Mouse (Mus musculus) CH12.LX (cell line): Measurements from ENCODE around the gene Nol3. TPM values are rescaled to one million over a fixed set of nuclear protein-coding genes. Genes with fewer than 3 reads are reported as not detected.

Experiments
- DNase-seq: peaks from one replicate; pipeline ENCODE4 v3.0.0-alpha.2; 2013; ENCODE audit errors: extremely low read depth
- H3K27ac ChIP-seq: 2 replicates; pipeline ENCODE4 v1.5.1; 2012; ENCODE audit warnings: low read depth, mild to moderate bottlenecking, control low read depth, moderate library complexity; ENCODE audit not compliant: insufficient read depth
- H3K27me3 ChIP-seq: replicated peaks from 2 replicates; pipeline ENCODE3; 2012; ENCODE audit warnings: inconsistent platforms
- H3K36me3 ChIP-seq, 2 experiments: replicated peaks in 1 of 2; 2 replicates each; pipeline versions ENCODE3 to v1.6.1; 2012; ENCODE audit warnings: inconsistent platforms in 1 of 2, low read length in 1 of 2, mild to moderate bottlenecking in 1 of 2, mixed read lengths in 1 of 2, moderate library complexity in 1 of 2; ENCODE audit not compliant: control insufficient read depth in 1 of 2, insufficient read depth in 1 of 2
- H3K4me1 ChIP-seq, 2 experiments: 2 replicates each; pipeline ENCODE4 v1.6.1; 2012; ENCODE audit warnings: inconsistent platforms in 1 of 2, moderate library complexity in 1 of 2; ENCODE audit not compliant: insufficient read depth in 2 of 2, control insufficient read depth in 1 of 2
- H3K4me2 ChIP-seq: 2 replicates; pipeline ENCODE4 v1.6.1; 2012; ENCODE audit warnings: low read depth, mild to moderate bottlenecking, control low read depth; ENCODE audit not compliant: poor library complexity, insufficient read depth, severe bottlenecking
- H3K4me3 ChIP-seq, 3 experiments: fragments of 150-350 bp in 1 of 3; sonication (generic) in 1 of 3; replicated peaks in 1 of 3; 2 replicates each; pipeline versions ENCODE3 to v1.5.1; 2011 to 2012; ENCODE audit warnings: low read depth in 2 of 3, low read length in 2 of 3, mild to moderate bottlenecking in 2 of 3, moderate library complexity in 2 of 3, control low read depth in 1 of 3, improper control_type of control experiment in 1 of 3, inconsistent platforms in 1 of 3, mixed read lengths in 1 of 3; ENCODE audit not compliant: poor library complexity in 1 of 3
- H3K79me2 ChIP-seq: replicated peaks from 2 replicates; pipeline ENCODE4 v1.6.1; 2012; ENCODE audit warnings: mild to moderate bottlenecking, moderate library complexity; ENCODE audit not compliant: control insufficient read depth, poor library complexity, insufficient read depth, severe bottlenecking; ENCODE audit errors: extremely low read depth
- H3K9ac ChIP-seq: 2 replicates; pipeline ENCODE4 v1.6.1; 2012; ENCODE audit warnings: low read depth, mild to moderate bottlenecking, control low read depth, moderate library complexity; ENCODE audit not compliant: insufficient read depth
- H3K9me3 ChIP-seq: replicated peaks from 2 replicates; pipeline ENCODE3; 2012; ENCODE audit warnings: low read length, inconsistent platforms, mixed read lengths
- BHLHE40 ChIP-seq: IDR thresholded peaks from 2 replicates; pipeline ENCODE4 v1.6.1; 2011; ENCODE audit warnings: mild to moderate bottlenecking, low read depth, low read length, improper control_type of control experiment
- CHD1 ChIP-seq: IDR thresholded peaks from 2 replicates; pipeline ENCODE4 v1.6.1; 2012; ENCODE audit warnings: low read depth, low read length, improper control_type of control experiment, inconsistent platforms
- CHD2 ChIP-seq: IDR thresholded peaks from 2 replicates; pipeline ENCODE4 v1.6.1; 2011; ENCODE audit warnings: low read length, improper control_type of control experiment
- CTCF ChIP-seq, 2 experiments: IDR thresholded peaks in 1 of 2; conservative IDR thresholded peaks in 1 of 2; 2 replicates each; pipeline ENCODE4 v1.5.1; 2011 to 2012; ENCODE audit warnings: low read depth in 2 of 2, low read length in 2 of 2, improper control_type of control experiment in 1 of 2, inconsistent platforms in 1 of 2, mild to moderate bottlenecking in 1 of 2, moderate library complexity in 1 of 2
- E2F4 ChIP-seq: IDR thresholded peaks from 2 replicates; pipeline ENCODE4 v1.6.1; 2011; ENCODE audit warnings: low read depth, low read length, improper control_type of control experiment; ENCODE audit not compliant: insufficient replicate concordance
- ELF1 ChIP-seq: IDR thresholded peaks from 2 replicates; pipeline ENCODE4 v1.6.1; 2014; ENCODE audit warnings: low read depth, mild to moderate bottlenecking, inconsistent platforms, low read length, improper control_type of control experiment
- EP300 ChIP-seq: IDR thresholded peaks from 2 replicates; pipeline ENCODE4 v1.6.1; 2011; ENCODE audit warnings: low read length, improper control_type of control experiment
- ETS1 ChIP-seq: conservative IDR thresholded peaks from 2 replicates; pipeline ENCODE4 v1.6.1; 2012; ENCODE audit warnings: low read depth, mild to moderate bottlenecking, inconsistent platforms, low read length, improper control_type of control experiment, moderate library complexity
- GABPA ChIP-seq: IDR thresholded peaks from 2 replicates; pipeline ENCODE4 v1.6.1; 2012; ENCODE audit warnings: low read depth, low read length, improper control_type of control experiment, inconsistent platforms; ENCODE audit not compliant: insufficient replicate concordance
- HCFC1 ChIP-seq: IDR thresholded peaks from 2 replicates; pipeline ENCODE4 v1.6.1; 2012; ENCODE audit warnings: low read depth, mild to moderate bottlenecking, inconsistent platforms, low read length, improper control_type of control experiment
- IRF4 ChIP-seq: IDR thresholded peaks from 2 replicates; pipeline ENCODE4 v1.6.1; 2014; ENCODE audit warnings: low read depth, mild to moderate bottlenecking, inconsistent platforms, low read length, improper control_type of control experiment
- JUN ChIP-seq: IDR thresholded peaks from 2 replicates; pipeline ENCODE4 v1.6.1; 2011; ENCODE audit warnings: low read depth, mild to moderate bottlenecking, low read length, improper control_type of control experiment, moderate library complexity; ENCODE audit not compliant: insufficient read depth
- JUND ChIP-seq: conservative IDR thresholded peaks from 2 replicates; pipeline ENCODE4 v1.6.1; 2011; ENCODE audit warnings: low read depth, low read length, improper control_type of control experiment
- KAT2A ChIP-seq: IDR thresholded peaks from 2 replicates; pipeline ENCODE4 v1.6.1; 2012; ENCODE audit warnings: low read length, improper control_type of control experiment, inconsistent platforms; ENCODE audit not compliant: insufficient replicate concordance
- MAFK ChIP-seq: IDR thresholded peaks from 2 replicates; pipeline ENCODE4 v1.6.1; 2011; ENCODE audit warnings: low read length, improper control_type of control experiment; ENCODE audit not compliant: insufficient replicate concordance
- MAX ChIP-seq: IDR thresholded peaks from 2 replicates; pipeline ENCODE4 v1.6.1; 2011; ENCODE audit warnings: low read length, improper control_type of control experiment
- MAZ ChIP-seq: IDR thresholded peaks from 2 replicates; pipeline ENCODE4 v1.6.1; 2012; ENCODE audit warnings: low read depth, mild to moderate bottlenecking, inconsistent platforms, low read length, improper control_type of control experiment, moderate library complexity
- MEF2A ChIP-seq: IDR thresholded peaks from 2 replicates; pipeline ENCODE4 v1.6.1; 2014; ENCODE audit warnings: low read depth, mild to moderate bottlenecking, inconsistent platforms, low read length, improper control_type of control experiment, borderline replicate concordance
- MXI1 ChIP-seq: IDR thresholded peaks from 2 replicates; pipeline ENCODE4 v1.6.1; 2011; ENCODE audit warnings: mild to moderate bottlenecking, low read depth, low read length, improper control_type of control experiment
- MYC ChIP-seq: IDR thresholded peaks from 2 replicates; pipeline ENCODE4 v1.6.1; 2011; ENCODE audit warnings: low read depth, mild to moderate bottlenecking, improper control_type of control experiment, low read length
- NELFE ChIP-seq: IDR thresholded peaks from 2 replicates; pipeline ENCODE4 v1.6.1; 2011; ENCODE audit warnings: low read depth, low read length, improper control_type of control experiment
- NRF1 ChIP-seq: IDR thresholded peaks from 2 replicates; pipeline ENCODE4 v1.6.1; 2014; ENCODE audit warnings: low read depth, mild to moderate bottlenecking, inconsistent platforms, low read length, improper control_type of control experiment, moderate library complexity
- PAX5 ChIP-seq: IDR thresholded peaks from 2 replicates; pipeline ENCODE4 v1.6.1; 2012; ENCODE audit warnings: low read length, inconsistent platforms, mixed read lengths
- POLR2A ChIP-seq: IDR thresholded peaks from 2 replicates; pipeline ENCODE4 v1.6.1; 2011; ENCODE audit warnings: low read depth, mild to moderate bottlenecking, improper control_type of control experiment, low read length
- POLR2AphosphoS2 ChIP-seq: IDR thresholded peaks from 2 replicates; pipeline ENCODE4 v1.6.1; 2011; ENCODE audit warnings: low read depth, low read length, improper control_type of control experiment
- RAD21 ChIP-seq: IDR thresholded peaks from 2 replicates; pipeline ENCODE4 v1.6.1; 2011; ENCODE audit warnings: low read depth, mild to moderate bottlenecking, low read length, improper control_type of control experiment, moderate library complexity
- RCOR1 ChIP-seq: conservative IDR thresholded peaks from 2 replicates; pipeline ENCODE4 v1.6.1; 2012; ENCODE audit warnings: low read depth, mild to moderate bottlenecking, inconsistent platforms, low read length, improper control_type of control experiment
- SIN3A ChIP-seq: IDR thresholded peaks from 2 replicates; pipeline ENCODE4 v1.6.1; 2012; ENCODE audit warnings: low read length, improper control_type of control experiment, inconsistent platforms
- SMC3 ChIP-seq: IDR thresholded peaks from 2 replicates; pipeline ENCODE4 v1.6.1; 2011; ENCODE audit warnings: low read depth, low read length, improper control_type of control experiment
- TBP ChIP-seq: conservative IDR thresholded peaks from 2 replicates; pipeline ENCODE4 v1.6.1; 2011; ENCODE audit warnings: low read depth, low read length, improper control_type of control experiment
- TCF12 ChIP-seq: IDR thresholded peaks from 2 replicates; pipeline ENCODE4 v1.6.1; 2014; ENCODE audit warnings: low read depth, mild to moderate bottlenecking, inconsistent platforms, low read length, improper control_type of control experiment
- UBTF ChIP-seq: IDR thresholded peaks from 2 replicates; pipeline ENCODE4 v1.6.1; 2012; ENCODE audit warnings: low read depth, mild to moderate bottlenecking, inconsistent platforms, low read length, improper control_type of control experiment, moderate library complexity
- USF1 ChIP-seq: IDR thresholded peaks from 2 replicates; pipeline ENCODE4 v1.6.1; 2014; ENCODE audit warnings: low read depth, mild to moderate bottlenecking, inconsistent platforms, low read length, improper control_type of control experiment
- USF2 ChIP-seq: conservative IDR thresholded peaks from 2 replicates; pipeline ENCODE4 v1.6.1; 2011; ENCODE audit warnings: low read depth, low read length, improper control_type of control experiment
- ZC3H11A ChIP-seq: IDR thresholded peaks from 2 replicates; pipeline ENCODE4 v1.6.1; 2012; ENCODE audit warnings: low read depth, mild to moderate bottlenecking, inconsistent platforms, low read length, improper control_type of control experiment
- ZKSCAN1 ChIP-seq: IDR thresholded peaks from 2 replicates; pipeline ENCODE4 v1.6.1; 2012; ENCODE audit warnings: low read depth, inconsistent platforms, low read length, improper control_type of control experiment, borderline replicate concordance
- ZMIZ1 ChIP-seq: IDR thresholded peaks from 2 replicates; pipeline ENCODE4 v1.6.1; 2012; ENCODE audit warnings: low read depth, mild to moderate bottlenecking, inconsistent platforms, low read length, improper control_type of control experiment
- ZNF384 ChIP-seq: IDR thresholded peaks from 2 replicates; pipeline ENCODE4 v1.6.1; 2012; ENCODE audit warnings: low read depth, low read length, improper control_type of control experiment, inconsistent platforms
- dilution Hi-C: fragments of 300-500 bp; cut with MboI; formaldehyde crosslinking; loops from 2 replicates; pipeline ENCODE4 v1.14.3; 2020; ENCODE audit warnings: low sequenced_read_pairs; ENCODE audit not compliant: extremely low pct_unique_long_range_greater_than_20kb, extremely low pct_ligation_motif_present
- in situ Hi-C: fragments of 300-500 bp; cut with MboI; formaldehyde crosslinking; loops from 3 replicates; pipeline ENCODE4 v1.14.3; 2019; ENCODE audit warnings: low sequenced_read_pairs, low pct_ligation_motif_present, low pct_unique_long_range_greater_than_20kb, mixed read lengths
- polyA plus RNA-seq: library from polyadenylated mRNA; unstranded; fragments of >175 nt; gene quantifications from 2 replicates; pipeline ENCODE4 v1.2.1, GENCODE M21; 2012; ENCODE audit warnings: low read depth; ENCODE audit not compliant: insufficient read length
- total RNA-seq, 2 experiments: library from RNA; depleted of rRNA; stranded (reverse); fragments of 300-350 nt in 1 of 2; fragments of >200 nt in 1 of 2; gene quantifications; 2 replicates each; pipeline ENCODE4 v1.2.3; 2012 to 2014

The Nol3 gene
- total and polyA plus RNA-seq, 3 experiments = 0.31 to 0.34 TPM; not detected in 1

DNA sequence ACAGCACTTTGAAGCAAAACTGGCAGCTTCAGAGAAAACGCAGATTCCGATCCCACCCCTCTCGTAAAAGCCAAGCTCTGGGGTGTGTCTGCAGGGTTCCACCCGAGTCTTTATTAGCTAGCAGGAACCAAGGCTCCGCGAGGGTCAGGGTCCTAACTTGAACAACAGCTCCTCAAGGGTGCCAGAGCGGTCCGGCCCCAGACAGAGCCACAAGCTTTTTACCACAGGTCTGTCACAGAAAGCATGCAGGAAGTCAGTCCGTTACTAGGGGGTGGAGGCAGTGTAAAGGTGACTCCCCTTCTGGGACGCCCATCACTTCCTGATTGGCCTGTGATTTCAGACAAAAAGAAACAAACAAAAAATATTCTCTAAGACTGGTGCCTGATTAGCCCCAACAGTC lies 10.8 kb upstream of the Nol3 start:
- DNase-seq = peak; percentile 81
- TF ChIP-seq EP300 (no peak), ZKSCAN1 (no peak), SIN3A (peak; percentile 92), POLR2A (peak; percentile 56; the same call in 1 of the 2 replicates), MEF2A (0 out of 2 replicates have a peak, but pooled peaks have one; percentile 11), PAX5 (no peak), MAFK (no peak), NRF1 (no peak), ZC3H11A (no peak), TBP (0 out of 2 replicates have a peak, but pooled peaks have one; percentile 42), MYC (0 out of 2 replicates have a peak, but pooled peaks have one; percentile 46), JUND (no peak), ZMIZ1 (no peak), USF1 (no peak), GABPA (no peak), IRF4 (no peak; the same call in 1 of the 2 replicates), ZNF384 (no peak), CHD2 (no peak), SMC3 (no peak), POLR2AphosphoS2 (no peak), MAX (peak; percentile 55; the same call in 1 of the 2 replicates), HCFC1 (no peak; the same call in 1 of the 2 replicates), CHD1 (0 out of 2 replicates have a peak, but pooled peaks have one; percentile 36), UBTF (no peak), JUN (no peak), MAZ (0 out of 2 replicates have a peak, but pooled peaks have one; percentile 55), CTCF (conservative IDR thresholded peaks at IDR 0.05 in 1 of 2, IDR thresholded peaks at IDR 0.05 in 1 of 2; ENCODE audit: low read depth in 2 of 2, low read length in 2 of 2) (no peak), TCF12 (0 out of 2 replicates have a peak, but pooled peaks have one; percentile 38), ELF1 (peak; percentile 86), NELFE (peak; percentile 53; the same call in 1 of the 2 replicates), RCOR1 (no peak), E2F4 (no peak), ETS1 (no peak), BHLHE40 (no peak), USF2 (no peak), RAD21 (no peak), MXI1 (peak; percentile 86), KAT2A (no peak)
- Histone ChIP-seq H3K27me3 (no peaks in the 10 kb centered on the region), H3K9ac (peak overlapping the region; percentile 64), H3K4me1 (peaks cover 4 to 40% of the 10 kb centered on the region in 2 experiments; a peak in 3 of 4 replicates), H3K4me2 (peak overlapping the region; percentile 52), H3K36me3 (peaks cover 22 to 38% of the 10 kb centered on the region in 2 experiments), H3K27ac (peak overlapping the region; percentile 13; the same call in 1 of the 2 replicates), H3K79me2 (no peaks in the 10 kb centered on the region), H3K9me3 (peaks cover 23% of the 10 kb centered on the region), H3K4me3 (peak overlapping the region; percentile 79 to 86 (median 83))
- dilution Hi-C loops (no loop called here), in situ Hi-C loops (no loop called here)
